Mouse (Mus musculus): ENCODE data around the gene 1700001L19Rik.

1700001L19Rik gene

GRCm38 (mm10) chr13:68622792-68623191, 25.6 kb downstream of the 1700001L19Rik start:
- DNase-seq = no peak

GRCm38 (mm10) chr13:68627041-68627440, 29.8 kb downstream of the 1700001L19Rik start:
- DNase-seq = no peak

- no peak for DNase-seq
These were observed 45.6 kb downstream of the 1700001L19Rik start for GRCm38 (mm10) chr13:68642786-68643185.
